Mouse (Mus musculus) frontal cortex, postnatal 14 days (tissue): ENCODE measurements around the gene Med16.

Source experiments
- DNase-seq, 2 experiments: peaks; one replicate each; pipeline ENCODE4 v3.0.0; 2022; ENCODE audit warnings: low spot score in 2 of 2

The Med16 gene

DNA sequence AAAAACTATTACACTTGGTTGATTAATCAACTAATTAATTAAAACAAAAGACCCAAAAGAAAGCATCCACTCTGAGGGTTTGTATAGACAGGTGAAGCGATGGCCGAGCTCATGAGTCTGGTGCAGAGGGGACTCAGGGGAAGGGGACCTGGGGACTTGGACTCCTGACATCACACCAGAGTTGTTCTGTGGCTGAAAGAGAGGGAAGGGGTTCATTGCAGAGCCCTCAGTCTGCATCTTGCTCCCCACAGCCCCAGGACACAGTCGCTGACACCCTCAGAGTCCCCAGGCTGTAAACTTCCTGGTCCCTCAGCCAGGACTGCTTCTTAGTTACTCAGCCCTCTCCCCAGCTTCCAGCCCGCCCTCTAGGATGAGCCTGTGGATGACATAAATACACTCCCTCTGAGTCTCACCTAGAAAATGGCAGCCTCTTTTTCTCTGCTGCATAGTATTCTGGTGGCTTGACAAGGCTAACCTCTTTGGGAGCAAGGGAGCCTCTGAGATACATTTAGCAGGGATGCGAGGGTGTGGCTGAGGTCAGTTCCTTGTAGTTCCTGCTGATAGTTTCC lies 8.9 kb upstream of the Med16 start:
- no peak for DNase-seq

DNA sequence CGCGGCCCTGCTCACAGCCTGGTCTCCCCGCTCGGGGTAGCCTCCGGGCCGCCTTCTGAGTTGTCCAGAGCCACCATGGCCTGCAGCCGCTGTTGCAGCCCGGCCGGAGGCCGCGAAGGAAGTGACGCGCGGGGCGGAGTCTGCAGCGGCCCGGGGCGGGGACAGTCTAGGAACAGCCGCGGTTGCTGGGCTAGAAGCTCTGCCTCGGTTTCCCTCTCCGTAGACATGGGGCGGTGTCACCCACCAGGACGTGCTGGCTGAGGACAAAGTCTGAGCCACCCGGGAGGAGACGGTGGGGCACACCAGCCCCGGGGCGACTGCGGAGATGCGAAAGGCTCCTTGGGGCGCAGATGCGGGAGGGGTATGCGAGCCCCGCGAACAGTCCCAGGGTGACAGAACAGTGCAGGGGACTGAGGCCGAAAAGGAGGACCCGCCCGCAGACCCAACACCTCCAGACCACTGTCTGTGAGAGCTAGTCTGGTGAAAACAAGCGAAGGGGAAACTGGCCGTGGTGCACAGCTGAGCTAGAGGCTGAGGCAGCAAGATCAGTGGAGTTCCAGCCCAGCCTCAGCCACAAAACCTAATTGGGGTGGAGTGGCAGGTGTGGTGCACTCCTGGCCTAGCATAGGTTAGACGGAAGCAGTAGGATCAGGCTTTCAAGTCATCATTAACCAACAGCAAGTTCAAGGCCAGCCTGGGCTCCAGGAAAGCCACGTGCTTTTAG lies 8.2 kb upstream of the Med16 start, which contains the start of gene Kiss1r:
Kiss1r (plus strand) TSS at position 164 of the 724 bp plus-strand sequence.
- DNase-seq: peak; percentile 56 to 80

DNA sequence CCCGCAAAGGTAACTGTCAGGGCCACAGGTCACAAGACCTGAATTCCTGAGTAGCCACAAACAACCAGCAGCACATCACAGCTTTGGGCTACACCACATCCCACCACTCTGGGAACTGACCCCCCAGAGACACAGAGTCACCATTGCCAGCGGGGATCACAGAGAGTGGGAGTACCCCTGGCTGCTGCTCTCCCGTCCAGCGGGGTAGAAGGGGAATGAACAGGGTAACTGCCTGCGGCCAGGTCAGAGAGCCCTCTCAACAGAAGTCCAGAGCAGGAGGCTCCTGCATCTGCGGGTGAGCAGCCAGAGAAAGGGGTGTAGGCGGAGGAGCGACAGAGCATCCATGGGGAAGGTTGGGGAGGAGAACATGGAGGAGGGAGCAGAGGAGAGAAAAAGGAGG lies 7.4 kb upstream of the Med16 start:
- DNase-seq: no peak

DNA sequence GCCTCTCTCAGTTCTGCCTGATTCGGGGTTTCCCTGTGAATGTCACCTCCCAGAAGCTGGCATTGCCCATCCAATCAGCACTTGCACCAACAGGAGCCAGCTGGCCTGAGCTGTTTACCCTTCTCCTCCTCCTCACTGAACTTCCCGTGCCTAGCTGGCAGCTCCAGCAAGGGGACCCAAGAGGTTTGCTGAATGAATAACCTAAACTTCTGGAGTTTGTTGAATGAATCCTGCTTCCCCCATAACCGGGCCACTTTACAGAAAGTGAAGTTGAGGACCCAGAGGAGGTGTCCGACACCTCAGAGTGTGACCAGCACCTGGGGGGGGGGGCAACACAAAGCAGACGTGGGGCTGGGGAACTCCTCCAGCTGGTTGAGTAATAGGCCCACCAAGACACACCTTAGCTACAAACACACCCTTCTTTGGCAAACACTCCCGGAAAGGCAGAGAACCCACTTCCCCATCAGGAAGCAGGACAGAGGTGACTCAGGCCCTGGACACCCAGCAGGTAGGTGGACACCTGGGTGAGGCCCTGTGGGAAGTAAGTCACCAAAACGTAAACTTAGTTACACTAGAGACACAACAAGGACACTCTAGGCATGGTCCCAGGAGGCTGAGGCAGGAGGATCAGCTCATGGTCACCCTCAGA lies 6.3 kb upstream of the Med16 start:
- no peak for DNase-seq

DNA sequence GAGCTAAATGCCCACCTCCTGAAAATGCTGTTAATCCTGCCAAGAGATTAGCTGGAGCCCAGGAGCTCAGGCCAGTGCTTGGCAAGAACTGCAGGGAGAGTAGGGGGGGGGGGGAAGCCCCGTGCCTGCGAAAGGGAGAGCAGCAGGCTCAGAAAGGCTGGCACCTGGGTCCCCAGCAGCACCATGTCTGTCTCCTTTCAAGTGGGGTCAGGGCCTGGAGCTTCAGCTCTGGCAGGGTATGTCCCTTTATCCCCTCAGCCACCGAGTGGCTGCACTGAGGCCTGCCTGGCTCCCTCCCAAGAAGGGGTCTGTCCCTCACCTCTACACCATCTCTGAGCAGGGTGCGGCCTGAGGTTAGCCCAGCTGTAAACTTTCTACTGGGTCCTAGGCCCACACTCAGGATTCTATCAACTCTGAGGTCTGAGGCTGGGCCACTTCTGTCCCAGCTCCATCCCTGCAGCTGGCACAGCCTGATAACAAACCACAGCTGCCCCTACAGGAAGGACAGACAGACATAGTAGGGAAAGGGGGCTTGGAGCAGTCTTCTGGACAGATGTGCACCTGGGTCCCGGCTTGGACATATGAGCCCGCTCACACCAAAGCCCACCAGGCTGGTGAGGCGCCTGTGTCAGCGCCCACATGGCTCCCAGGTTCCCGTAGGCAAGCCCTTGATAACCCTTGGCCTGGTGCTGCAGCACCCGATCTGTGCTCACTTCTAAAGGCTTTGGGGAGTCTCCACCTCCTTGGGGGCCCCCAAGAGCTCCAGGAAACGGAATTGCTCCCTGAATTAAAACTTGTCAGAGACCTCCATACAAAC lies 5.6 kb upstream of the Med16 start:
- DNase-seq: no peak

DNA sequence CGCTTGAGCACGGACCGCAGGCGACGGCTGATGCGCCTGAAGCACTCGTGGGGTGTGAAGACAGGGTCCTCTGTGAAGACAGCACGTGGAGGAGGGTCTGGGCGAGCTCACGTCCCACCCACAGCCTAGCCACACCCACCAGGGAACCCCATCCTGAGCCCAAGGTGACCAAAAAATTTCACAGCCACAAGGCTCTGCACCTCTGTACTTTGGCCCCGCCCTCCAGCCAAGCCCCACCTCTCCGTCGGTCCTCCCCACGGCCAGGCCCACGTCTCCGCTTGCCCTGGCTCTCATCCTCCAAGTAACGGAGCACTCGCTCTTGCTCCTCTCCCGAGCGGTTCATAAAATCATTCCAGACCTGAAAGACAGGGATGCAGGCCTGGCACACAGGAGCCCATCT lies 3.7 kb upstream of the Med16 start:
- DNase-seq: no peak

DNA sequence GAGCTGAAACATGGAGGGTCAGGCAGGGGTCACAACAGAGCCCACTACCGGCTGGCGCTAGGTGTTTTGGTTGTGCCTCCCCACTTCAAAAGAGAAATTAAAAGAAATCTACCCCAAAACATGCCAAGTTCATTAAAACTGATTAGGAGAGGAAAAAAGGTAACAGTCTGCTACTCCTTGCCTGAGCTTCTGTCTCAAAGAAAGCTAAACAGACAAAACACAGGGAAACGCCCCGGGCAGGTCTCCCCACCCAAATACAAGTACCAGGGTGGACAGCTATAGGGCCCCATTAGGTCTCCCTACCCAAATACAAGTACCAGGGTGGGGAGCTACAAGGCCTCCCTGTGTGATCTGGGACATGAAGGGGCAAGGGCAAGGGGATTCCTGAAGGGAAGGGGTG lies 1.8 kb upstream of the Med16 start, which contains the start of gene Gm26602:
Gm26602 (plus strand) TSS at position 301 of the 400 bp plus-strand sequence.
- DNase-seq: no peak

DNA sequence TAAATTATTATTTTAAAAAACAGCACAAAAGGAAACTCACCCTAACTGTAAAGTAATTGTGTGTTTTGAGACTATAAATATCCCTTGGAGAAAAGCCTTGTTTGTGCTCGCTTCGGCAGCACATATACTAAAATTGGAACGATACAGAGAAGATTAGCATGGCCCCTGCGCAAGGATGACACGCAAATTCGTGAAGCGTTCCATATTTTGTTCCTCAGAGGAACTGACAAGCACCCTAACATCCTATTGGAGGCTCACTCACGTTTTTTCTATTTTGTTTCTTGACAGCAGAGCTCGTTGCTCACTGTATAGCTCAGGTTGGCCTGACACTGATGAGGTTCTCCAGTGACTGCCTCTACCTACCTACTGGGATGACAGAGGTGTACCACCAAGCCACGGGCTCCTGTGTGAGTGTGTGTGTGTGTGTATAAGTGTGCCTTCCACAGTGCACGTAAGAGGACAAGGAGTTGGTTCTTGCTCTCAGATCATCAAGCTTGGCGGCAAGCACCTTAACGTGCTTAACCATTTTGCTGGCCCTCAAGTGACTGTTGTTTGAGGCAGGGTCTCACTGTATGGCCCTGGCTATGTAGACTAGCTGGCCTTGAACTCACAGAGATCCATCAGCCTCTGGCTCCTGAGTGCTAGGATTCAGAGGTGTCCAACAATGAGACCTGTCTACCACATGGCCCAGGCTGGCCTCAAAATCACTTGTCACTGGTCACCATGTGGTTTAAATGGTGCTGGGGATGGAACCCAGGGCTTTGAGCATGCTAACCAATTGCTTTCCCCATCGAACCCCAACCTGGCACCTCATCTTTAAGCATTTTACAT lies 584 bp upstream of the Med16 start:
- DNase-seq: peak in 1 of 2 experiments; percentile 47

DNA sequence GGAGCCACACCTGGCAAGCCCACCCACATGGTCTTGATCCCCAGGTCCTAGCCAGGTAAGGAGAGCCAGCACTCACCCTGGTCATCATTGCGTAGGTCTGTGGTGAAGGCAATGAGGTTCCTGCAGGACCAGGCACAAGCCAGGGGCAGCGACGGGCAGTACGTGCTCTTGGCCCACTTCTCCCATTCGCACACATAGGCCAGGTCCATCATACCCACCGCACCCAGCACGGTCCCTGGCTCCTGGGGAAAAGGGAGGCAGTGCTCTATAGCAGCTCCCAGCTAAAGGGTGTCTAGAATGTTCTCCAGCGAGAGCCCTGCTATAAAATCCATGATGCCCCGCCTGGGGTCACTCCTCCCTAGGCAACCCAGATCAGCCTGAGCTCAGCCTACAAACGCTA lies 1.3 kb downstream of the Med16 start:
- DNase-seq: no peak

DNA sequence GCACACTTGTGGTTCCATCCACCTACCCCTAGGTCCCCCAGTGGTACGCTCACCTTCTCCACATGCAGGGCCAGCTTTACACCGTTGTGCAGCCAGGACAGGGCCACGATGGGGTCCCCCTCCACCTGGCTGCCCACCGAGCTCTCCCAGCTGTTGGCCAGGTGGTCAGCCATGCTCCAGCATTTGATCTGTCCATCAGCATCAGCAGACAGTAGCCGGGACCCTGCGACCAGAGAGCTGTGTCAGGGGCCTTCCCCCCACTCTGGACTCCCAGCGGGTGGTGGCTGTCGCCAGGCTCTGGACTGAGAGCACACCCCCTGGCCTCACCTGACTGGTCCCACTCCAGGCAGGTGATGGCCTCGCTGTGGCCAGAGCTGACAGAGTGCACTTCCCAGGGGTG lies 2.0 kb downstream of the Med16 start:
- DNase-seq: no peak

DNA sequence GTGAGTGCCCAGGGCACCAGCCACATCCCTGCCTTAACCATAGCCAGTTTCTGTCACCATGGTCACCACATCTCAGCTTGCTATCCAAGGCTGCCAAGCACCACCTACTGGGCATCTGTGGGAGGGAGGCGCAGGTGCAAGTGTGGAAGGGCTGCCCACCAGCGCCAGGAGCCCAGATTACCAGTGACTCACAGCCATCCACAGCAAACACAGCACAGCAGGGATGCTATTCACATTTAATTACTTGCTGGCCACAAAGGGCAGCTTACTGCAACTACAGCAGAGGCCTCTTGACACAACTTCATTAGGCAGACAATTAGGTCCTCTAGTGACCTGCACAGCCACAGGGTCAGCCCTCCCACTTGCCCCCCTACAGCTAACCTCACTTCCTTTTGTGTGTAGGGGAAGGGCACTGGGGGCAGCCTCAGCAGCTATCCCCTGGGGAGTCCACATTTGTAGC lies 7.7 kb downstream of the Med16 start:
- DNase-seq: peak; percentile 37 to 63

DNA sequence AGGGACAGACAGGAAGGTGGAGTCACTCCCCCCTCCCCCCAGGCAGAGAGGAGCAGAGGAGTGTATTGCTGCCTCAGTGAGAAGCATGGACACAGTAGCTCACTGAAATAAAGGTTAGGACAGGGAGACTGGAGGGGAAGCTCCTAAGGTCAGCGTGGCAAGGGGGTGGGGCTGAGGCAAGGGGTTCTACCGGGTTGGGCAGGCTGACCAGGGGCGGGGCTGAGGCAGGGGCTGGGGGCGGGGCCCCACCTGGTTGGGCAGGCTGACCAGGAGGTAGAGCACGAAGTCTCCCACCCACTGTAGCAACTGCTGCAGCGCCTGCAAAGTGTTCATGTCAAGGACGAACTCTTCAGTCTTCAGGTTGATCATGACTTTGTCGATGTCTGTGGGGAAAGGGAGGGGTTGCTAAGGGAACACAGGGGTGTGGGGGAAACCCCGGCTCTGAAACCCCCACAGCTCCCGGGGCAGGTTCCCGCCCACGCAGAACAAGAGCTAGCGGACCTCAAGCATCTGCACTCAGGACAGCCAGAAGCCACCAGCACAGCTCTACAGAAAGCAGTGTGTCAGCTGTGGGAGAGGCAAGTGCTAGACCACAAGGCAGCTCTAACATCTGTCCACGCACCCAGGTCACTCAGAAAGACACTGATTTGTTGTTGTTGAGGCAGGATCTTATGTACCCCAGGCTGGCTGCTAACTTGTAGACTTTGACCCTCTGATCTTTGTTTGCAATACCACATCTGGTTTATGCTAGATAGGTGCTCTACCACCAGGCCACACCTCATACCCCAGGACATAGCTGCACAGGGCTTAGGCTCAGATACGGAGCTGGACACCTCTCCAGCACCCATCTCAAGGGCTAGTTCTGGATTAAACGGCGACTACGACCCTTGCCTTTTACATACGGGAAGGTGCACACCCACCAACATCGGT lies 11.1 kb downstream of the Med16 start:
- DNase-seq: no peak

DNA sequence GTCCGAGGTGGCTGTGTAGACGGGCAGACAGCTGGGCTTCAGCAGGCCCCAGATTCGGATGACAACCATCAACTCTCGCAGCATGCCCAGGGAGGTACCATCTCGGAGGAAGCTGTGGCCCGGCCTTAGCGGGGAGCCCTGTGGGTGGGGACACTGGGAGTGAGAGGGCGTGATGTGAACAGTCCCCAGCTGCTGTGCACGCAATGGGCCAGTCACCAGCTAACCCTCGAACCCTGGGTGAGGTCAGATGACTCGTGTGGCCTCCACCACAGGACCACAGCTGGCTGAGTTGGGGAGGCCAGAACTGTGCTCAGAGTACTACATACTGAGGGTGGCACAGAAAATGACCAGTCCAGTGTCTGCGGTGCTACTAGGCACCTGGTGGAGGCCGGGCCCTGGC lies 11.9 kb downstream of the Med16 start:
- DNase-seq: no peak

DNA sequence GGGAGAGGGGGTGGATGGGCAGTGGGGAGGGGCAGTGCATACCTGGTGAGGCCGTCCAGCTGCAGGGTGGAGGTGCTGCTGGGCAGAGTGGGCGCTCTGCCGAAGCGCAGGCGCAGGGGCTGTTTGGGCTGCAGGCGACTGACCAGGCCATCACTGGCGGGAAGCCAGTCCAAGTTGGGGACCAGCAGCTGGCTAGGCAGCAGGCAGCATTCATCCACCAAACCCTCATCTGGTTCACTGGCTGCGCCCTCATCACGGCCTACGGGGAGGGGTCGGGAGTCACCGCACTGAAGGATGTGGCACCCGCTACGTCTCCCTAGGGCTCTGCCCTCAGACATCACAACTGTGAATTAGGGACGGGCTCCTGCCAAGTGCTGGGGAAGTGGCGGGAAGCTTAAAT lies 12.4 kb downstream of the Med16 start:
- DNase-seq: no peak

DNA sequence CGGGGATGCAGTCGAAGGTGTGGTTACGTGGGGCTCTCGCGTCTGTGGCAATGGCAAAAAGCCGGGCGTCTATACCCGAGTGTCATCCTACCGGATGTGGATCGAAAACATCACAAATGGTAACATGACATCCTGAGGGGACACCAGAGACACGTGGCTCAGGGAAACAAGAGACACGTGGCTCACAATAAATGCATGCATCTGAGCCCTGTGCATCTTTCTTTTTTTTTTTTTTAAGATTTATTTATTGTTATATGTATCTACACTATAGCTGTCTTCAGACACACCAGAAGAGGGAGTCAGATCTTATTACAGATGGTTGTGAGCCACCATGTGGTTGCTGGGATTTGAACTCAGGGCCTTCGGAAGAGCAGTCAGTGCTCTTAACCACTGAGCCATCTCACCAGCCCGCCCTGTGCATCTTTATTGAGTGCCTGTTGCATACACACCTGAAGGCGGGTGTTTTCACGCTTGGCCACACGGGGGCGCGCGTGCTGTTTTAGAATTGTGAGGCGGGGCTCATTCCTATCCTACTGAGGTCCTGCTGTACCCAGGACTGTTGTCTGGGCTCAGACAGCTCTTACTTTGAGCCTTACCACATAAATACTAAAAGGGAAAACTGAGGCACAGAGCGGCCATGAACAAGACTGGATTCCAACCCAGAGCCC lies 16.1 kb downstream of the Med16 start:
- DNase-seq: peak in 1 of 2 experiments; percentile 68

DNA sequence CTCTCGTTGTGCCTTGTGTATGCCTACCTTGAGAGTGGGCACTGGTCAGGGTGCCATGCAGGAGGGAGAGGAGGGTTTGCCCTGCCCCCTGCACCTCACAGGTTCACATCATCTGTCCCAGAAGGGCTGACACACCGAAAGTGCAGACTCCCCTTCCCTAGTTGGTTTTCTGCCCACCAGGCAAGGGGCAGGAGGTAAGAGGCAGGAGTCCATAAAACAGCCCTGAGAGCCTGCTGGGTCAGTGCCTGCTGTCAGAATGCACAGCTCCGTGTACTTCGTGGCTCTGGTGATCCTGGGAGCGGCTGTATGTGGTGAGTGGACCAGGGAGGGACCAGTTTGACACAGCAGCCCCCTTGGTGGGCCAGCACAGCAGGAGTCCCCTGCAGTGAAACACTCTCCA lies 18.1 kb downstream of the Med16 start, which contains the start of gene Cfd:
Cfd (plus strand) TSS at position 184 of the 400 bp plus-strand sequence.
- no peak for DNase-seq

DNA sequence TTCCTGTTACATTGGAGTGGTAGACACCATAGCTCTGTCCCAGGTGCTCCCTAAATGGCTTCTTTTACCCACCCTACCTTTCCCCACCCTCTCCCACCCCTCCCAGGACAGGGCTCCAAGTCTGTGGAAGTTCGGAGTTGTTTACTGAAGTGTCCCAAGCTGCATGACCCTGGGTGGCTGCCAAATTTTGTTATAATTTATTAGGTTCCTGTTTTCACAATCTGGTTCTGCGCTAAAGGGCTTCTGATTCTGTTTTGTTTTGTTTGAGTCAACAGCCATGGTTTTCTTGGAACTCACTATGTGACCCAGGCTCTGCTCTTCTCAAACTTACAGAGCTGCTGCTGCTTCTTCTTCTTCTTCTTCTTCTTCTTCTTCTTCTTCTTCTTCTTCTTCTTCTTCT lies 19.3 kb downstream of the Med16 start:
- no peak for DNase-seq

DNA sequence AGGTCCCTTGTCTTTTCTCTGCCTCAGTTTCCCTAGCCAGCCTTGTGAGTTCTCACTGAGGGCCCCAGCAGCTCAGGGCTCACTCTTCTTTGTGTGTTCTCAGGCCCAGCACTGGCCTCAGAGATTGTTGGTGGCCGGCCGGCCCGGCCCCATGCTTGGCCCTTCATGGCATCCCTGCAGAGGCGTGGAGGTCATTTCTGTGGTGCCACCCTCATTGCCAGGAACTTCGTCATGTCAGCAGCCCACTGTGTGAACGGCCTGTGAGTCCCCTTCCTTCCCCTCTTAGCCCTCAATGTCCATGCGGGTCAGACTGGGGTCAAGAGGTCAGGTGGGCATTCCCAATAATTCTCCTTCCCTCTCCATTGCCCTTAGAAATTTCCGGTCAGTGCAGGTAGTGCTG lies 22.1 kb downstream of the Med16 start:
- no peak for DNase-seq

DNA sequence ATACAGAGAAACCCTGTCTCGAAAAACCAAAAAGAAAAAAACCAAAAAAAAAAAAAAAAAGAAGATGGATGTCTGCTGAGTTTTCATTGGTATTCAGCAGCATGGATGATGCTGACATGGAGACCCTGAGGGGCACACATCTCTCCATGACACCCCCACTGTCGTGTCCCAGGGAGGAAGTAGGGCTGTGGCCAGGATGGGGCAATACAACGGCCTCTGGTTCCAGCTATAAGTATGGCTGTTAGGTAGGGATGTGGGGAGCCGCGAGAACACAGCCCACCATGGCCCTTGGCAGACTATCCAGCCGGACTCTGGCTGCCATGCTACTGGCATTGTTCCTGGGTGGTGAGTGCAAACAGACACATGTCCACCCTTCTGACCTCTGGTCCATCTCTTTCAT lies 22.7 kb downstream of the Med16 start, which contains the start of gene Elane:
Elane (plus strand) TSS at position 194 of the 400 bp plus-strand sequence.
- DNase-seq: no peak
